Mouse (Mus musculus) myocyte (in vitro differentiated cells): Measurements from ENCODE around the gene Arhgap15.

Experiments
- POLR2A ChIP-seq: IDR thresholded peaks from one replicate; pipeline ENCODE4 v1.6.1; 2011; ENCODE audit warnings: low read depth, mild to moderate bottlenecking, control low read depth, moderate library complexity; ENCODE audit not compliant: insufficient read length
- POLR2AphosphoS2 ChIP-seq: IDR thresholded peaks from one replicate; pipeline ENCODE4 v1.6.1; 2011; ENCODE audit warnings: low read depth, control low read depth; ENCODE audit not compliant: insufficient read length

DNA sequence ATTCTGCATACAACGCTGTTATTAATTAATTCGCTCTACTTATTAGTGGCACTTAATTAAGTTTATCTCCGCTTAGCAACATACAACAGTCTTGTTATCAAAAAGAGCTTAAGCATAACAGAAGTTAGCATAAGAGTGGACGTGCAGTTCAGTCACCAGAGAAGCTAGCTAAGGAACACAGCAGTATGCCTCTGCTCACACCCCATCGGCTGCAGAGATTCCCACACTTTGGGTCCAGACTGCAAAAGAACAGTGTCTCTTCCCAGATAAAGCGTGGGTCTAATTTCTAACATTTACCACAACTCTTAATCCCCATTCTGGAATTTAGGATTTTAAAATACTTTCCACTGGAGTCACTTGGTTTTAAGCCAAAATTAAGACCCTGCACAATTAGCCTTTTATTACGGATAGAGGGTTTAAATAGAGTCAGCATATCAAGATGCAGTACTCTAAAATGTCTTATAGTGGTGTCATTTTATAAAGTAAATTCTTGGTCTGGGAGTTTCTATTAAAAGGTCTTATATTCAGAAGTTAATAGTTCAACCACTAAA lies 400.0 kb downstream of the Arhgap15 start:
- TF ChIP-seq POLR2A, result no peak
- no peak for TF ChIP-seq POLR2AphosphoS2
